Mouse (Mus musculus): ENCODE data around the gene Jmjd6. TPM values are rescaled to one million over a fixed set of nuclear protein-coding genes. Genes with fewer than 3 reads are reported as not detected.

Jmjd6 gene
- polyA plus RNA-seq, 1 experiment from 2014 or later, result 77.8 TPM

GRCm38 (mm10) chr11:116799364-116799763 lies 43.9 kb downstream of the Jmjd6 start:
- no peaks in the 10 kb centered on the region for H3K27me3 ChIP-seq (ENCODE audit: insufficient read depth, low read length)
- no peak overlapping the region for H3K27ac ChIP-seq (ENCODE audit: low read length)
- H3K9me3 ChIP-seq (ENCODE audit: low read length), result no peaks in the 10 kb centered on the region
- no peaks in the 10 kb centered on the region; the same call in 1 of the 2 replicates for H3K4me1 ChIP-seq (ENCODE audit: insufficient read depth, low read length)
- no peak for ATAC-seq (ENCODE audit: low FRiP score, low TSS enrichment)
- WGBS, result 81% methylated on average over 5 of the region's 5 CpGs
- H3K36me3 ChIP-seq (ENCODE audit: insufficient read depth, low read length), result no peaks in the 10 kb centered on the region
- no peak overlapping the region for H3K4me2 ChIP-seq (replicated peaks; ENCODE audit: low read depth, low read length)
- no peak overlapping the region for H3K4me3 ChIP-seq (ENCODE audit: low read length)
- H3K9ac ChIP-seq (replicated peaks; ENCODE audit: low read length), result no peak overlapping the region

Other genes starting within 250 kb of the Jmjd6 start
- 11.4 and 12.8 TPM in 2 replicates for gene Rhbdf2, start 216.4 kb downstream of the Jmjd6 start, polyA plus RNA-seq (2015; fragmentation: Nextera tagmentation; extraction: Ambion mirVana)
- gene Prcd, start 189.9 kb downstream of the Jmjd6 start, polyA plus RNA-seq (2015; fragmentation: Nextera tagmentation; extraction: Ambion mirVana), result 1.3 and 1.5 TPM in 2 replicates
- 17.0 and 17.5 TPM in 2 replicates for gene Cygb, start 189.1 kb downstream of the Jmjd6 start, polyA plus RNA-seq (2015; fragmentation: Nextera tagmentation; extraction: Ambion mirVana)
- not detected in 2 replicates for gene St6galnac1, start 67.9 kb downstream of the Jmjd6 start, polyA plus RNA-seq (2015; fragmentation: Nextera tagmentation; extraction: Ambion mirVana)
- gene Mxra7, start 15.4 kb downstream of the Jmjd6 start, polyA plus RNA-seq (2015; fragmentation: Nextera tagmentation; extraction: Ambion mirVana), result 15.6 and 17.0 TPM in 2 replicates
- 54.9 and 60.6 TPM in 2 replicates for gene Mettl23, start 171 bp downstream of the Jmjd6 start, polyA plus RNA-seq (2015; fragmentation: Nextera tagmentation; extraction: Ambion mirVana)
- gene Mfsd11, start 9.0 kb upstream of the Jmjd6 start, polyA plus RNA-seq (2015; fragmentation: Nextera tagmentation; extraction: Ambion mirVana), result 38.8 and 41.2 TPM in 2 replicates
- 729 and 742 TPM in 2 replicates for gene Srsf2, start 9.6 kb upstream of the Jmjd6 start, polyA plus RNA-seq (2015; fragmentation: Nextera tagmentation; extraction: Ambion mirVana)
- gene Mgat5b, start 75.4 kb upstream of the Jmjd6 start, polyA plus RNA-seq (2015; fragmentation: Nextera tagmentation; extraction: Ambion mirVana), result 0.21 and 0.24 TPM in 2 replicates